Mouse (Mus musculus): Measurements from ENCODE around the gene Slc25a1.

DNA sequence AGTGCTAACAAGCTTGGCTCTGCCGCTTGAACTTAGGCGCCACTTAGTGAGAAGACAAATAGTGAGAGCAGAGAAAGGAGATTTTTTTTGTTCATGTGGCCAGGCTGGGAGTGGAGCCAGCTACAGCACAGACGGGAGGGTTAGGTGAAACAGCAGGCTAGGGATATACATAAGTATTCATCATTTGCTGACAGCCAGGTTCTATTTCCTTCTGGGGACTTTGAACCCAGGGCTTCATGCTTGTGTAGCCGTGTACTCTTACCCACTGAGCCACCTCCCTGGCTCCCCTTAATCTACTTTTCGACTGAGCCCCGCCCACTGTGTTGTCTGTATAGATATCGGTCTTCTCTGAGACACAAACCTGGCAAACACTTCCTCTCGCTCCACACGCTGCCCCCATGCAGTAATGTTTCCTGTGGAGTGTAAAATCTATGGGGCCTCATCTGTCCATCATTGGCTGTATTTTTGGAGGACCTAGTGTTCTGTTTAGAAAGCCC is 11.3 kb upstream of the Slc25a1 start:
- TF ChIP-seq E2F4 (IDR thresholded peaks at IDR 0.05; ENCODE audit: insufficient replicate concordance, low read depth, low read length) (no peak), CTCF (conservative IDR thresholded peaks at IDR 0.05 in 1 of 2, IDR thresholded peaks at IDR 0.05 in 1 of 2; ENCODE audit: low read depth in 2 of 2, low read length in 2 of 2) (no peak)
